Mouse (Mus musculus): Measurements from ENCODE around the gene Utp4. TPM values are rescaled to one million over a fixed set of nuclear protein-coding genes. Genes with fewer than 3 reads are reported as not detected.

The Utp4 gene
- polyA plus RNA-seq (2014; fragmentation: Illumina TruSeq; extraction: RNeasy Lipid Tissue Mini Kit (QIAGEN cat#74804); ENCODE audit: low read depth, low replicate concordance) = 12.8 TPM

GRCm38 (mm10) chr8:106893481-106894156, at the start of gene Utp4:
TSS of gene Utp4 (plus strand) at chr8:106893636.

GRCm38 (mm10) chr8:106870051-106870450, 23.4 kb upstream of the Utp4 start, which contains the start of gene Has3:
TSS of gene Has3 (plus strand) at chr8:106870242.

GRCm38 (mm10) chr8:106935324-106935869, 42.0 kb downstream of the Utp4 start, which contains the start of gene Sntb2:
TSS of gene Sntb2 (plus strand) at chr8:106935750.

Other genes starting within 250 kb of the Utp4 start
- 0.64 TPM for gene Tango6, start 210.6 kb upstream of the Utp4 start, polyA plus RNA-seq (2014; fragmentation: Illumina TruSeq; extraction: RNeasy Lipid Tissue Mini Kit (QIAGEN cat#74804); ENCODE audit: low read depth, low replicate concordance)
- not detected for gene Has3, start 23.4 kb upstream of the Utp4 start, polyA plus RNA-seq (2014; fragmentation: Illumina TruSeq; extraction: RNeasy Lipid Tissue Mini Kit (QIAGEN cat#74804); ENCODE audit: low read depth, low replicate concordance)
- gene Sntb2, start 42.1 kb downstream of the Utp4 start, polyA plus RNA-seq (2014; fragmentation: Illumina TruSeq; extraction: RNeasy Lipid Tissue Mini Kit (QIAGEN cat#74804); ENCODE audit: low read depth, low replicate concordance) = 2.9 TPM
- 14.8 TPM for gene Vps4a, start 137.6 kb downstream of the Utp4 start, polyA plus RNA-seq (2014; fragmentation: Illumina TruSeq; extraction: RNeasy Lipid Tissue Mini Kit (QIAGEN cat#74804); ENCODE audit: low read depth, low replicate concordance)
- 36.9 TPM for gene Pdf, start 155.0 kb downstream of the Utp4 start, polyA plus RNA-seq (2014; fragmentation: Illumina TruSeq; extraction: RNeasy Lipid Tissue Mini Kit (QIAGEN cat#74804); ENCODE audit: low read depth, low replicate concordance)
- 14.3 TPM for gene Cog8, start 163.1 kb downstream of the Utp4 start, polyA plus RNA-seq (2014; fragmentation: Illumina TruSeq; extraction: RNeasy Lipid Tissue Mini Kit (QIAGEN cat#74804); ENCODE audit: low read depth, low replicate concordance)
- gene Nip7, start 163.2 kb downstream of the Utp4 start, polyA plus RNA-seq (2014; fragmentation: Illumina TruSeq; extraction: RNeasy Lipid Tissue Mini Kit (QIAGEN cat#74804); ENCODE audit: low read depth, low replicate concordance) = 5.2 TPM
- not detected for gene Tmed6, start 172.0 kb downstream of the Utp4 start, polyA plus RNA-seq (2014; fragmentation: Illumina TruSeq; extraction: RNeasy Lipid Tissue Mini Kit (QIAGEN cat#74804); ENCODE audit: low read depth, low replicate concordance)
- 8.0 TPM for gene Terf2, start 202.9 kb downstream of the Utp4 start, polyA plus RNA-seq (2014; fragmentation: Illumina TruSeq; extraction: RNeasy Lipid Tissue Mini Kit (QIAGEN cat#74804); ENCODE audit: low read depth, low replicate concordance)

Measured in liver, adult 10 weeks (tissue).